Mouse (Mus musculus): Measurements from ENCODE around the gene Mafb. TPM values are rescaled to one million over a fixed set of nuclear protein-coding genes. Genes with fewer than 3 reads are reported as not detected.
A peak's percentile ranks its signal among the peaks of the same experiment; 100 is the strongest.

Gene Mafb
- polyA plus RNA-seq, 1 experiment from 2014 or later, result 7.1 TPM

- ATAC-seq (ENCODE audit: insufficient number of reproducible peaks, insufficient read depth, low FRiP score, low read depth), result no peak
- no peak overlapping the region for H3K9ac ChIP-seq (ENCODE audit: low read length)
- WGBS, result 35% methylated on average over 2 of the region's 2 CpGs
- no peaks in the 10 kb centered on the region for H3K9me3 ChIP-seq (ENCODE audit: control insufficient read depth, low read length)
- H3K4me3 ChIP-seq (ENCODE audit: control insufficient read depth in 1 of 2, insufficient read depth in 1 of 2, low read depth in 1 of 2, low read length in 2 of 2), result no peak overlapping the region
- no peak overlapping the region for H3K4me2 ChIP-seq (ENCODE audit: low read length)
- H3K4me1 ChIP-seq (ENCODE audit: control insufficient read depth in 2 of 2, insufficient read depth in 2 of 2, low read length in 2 of 2), result peaks cover 14 to 15% of the 10 kb centered on the region in 2 experiments
- no peak overlapping the region for H3K27ac ChIP-seq (replicated peaks in 1 of 2; ENCODE audit: control insufficient read depth in 1 of 2, insufficient read depth in 1 of 2, low read depth in 2 of 2, low read length in 2 of 2)
- H3K27me3 ChIP-seq (ENCODE audit: control insufficient read depth, insufficient read depth, low read length), result no peaks in the 10 kb centered on the region
- no peaks in the 10 kb centered on the region for H3K36me3 ChIP-seq (ENCODE audit: control insufficient read depth, insufficient read depth, low read length)
These were observed 30.8 kb downstream of the Mafb start for GRCm38 (mm10) chr2:160336053-160336452.

GRCm38 (mm10) chr2:160335043-160335442 is 31.8 kb downstream of the Mafb start:
- no peak overlapping the region for H3K9ac ChIP-seq (ENCODE audit: low read length)
- ATAC-seq (ENCODE audit: insufficient number of reproducible peaks, insufficient read depth, low FRiP score, low read depth), result no peak
- 58% methylated on average over 1 of the region's 1 CpGs for WGBS

GRCm38 (mm10) chr2:160334111-160334661 is 32.7 kb downstream of the Mafb start, which contains the start of gene Gm826:
TSS of gene Gm826 (minus strand) at chr2:160334162.
- peak; percentile 48; the same call in 1 of the 2 replicates for ATAC-seq (ENCODE audit: insufficient number of reproducible peaks, insufficient read depth, low FRiP score, low read depth)
- Histone ChIP-seq H3K9me3 (ENCODE audit: control insufficient read depth, low read length) (no peaks in the 10 kb centered on the region), H3K36me3 (ENCODE audit: control insufficient read depth, insufficient read depth, low read length) (no peaks in the 10 kb centered on the region), H3K27ac (replicated peaks in 1 of 2; ENCODE audit: control insufficient read depth in 1 of 2, insufficient read depth in 1 of 2, low read depth in 2 of 2, low read length in 2 of 2) (0 out of 4 replicates have a peak within 1 kb of the TSS, but pooled peaks of 1 of the 2 experiments have one; percentile 14), H3K4me3 (ENCODE audit: control insufficient read depth in 1 of 2, insufficient read depth in 1 of 2, low read depth in 1 of 2, low read length in 2 of 2) (no peak within 1 kb of the TSS), H3K27me3 (ENCODE audit: control insufficient read depth, insufficient read depth, low read length) (no peaks in the 10 kb centered on the region), H3K9ac (ENCODE audit: low read length) (no peak within 1 kb of the TSS), H3K4me2 (ENCODE audit: low read length) (no peak within 1 kb of the TSS), H3K4me1 (ENCODE audit: control insufficient read depth in 2 of 2, insufficient read depth in 2 of 2, low read length in 2 of 2) (peaks cover 15 to 18% of the 10 kb centered on the region in 2 experiments)
- WGBS, result 13% methylated on average over 4 of the region's 4 CpGs

More at GRCm38 (mm10) chr2:160335043-160335442, 31.8 kb downstream of the Mafb start:
- Histone ChIP-seq H3K27ac (replicated peaks in 1 of 2; ENCODE audit: control insufficient read depth in 1 of 2, insufficient read depth in 1 of 2, low read depth in 2 of 2, low read length in 2 of 2) (no peak overlapping the region), H3K27me3 (ENCODE audit: control insufficient read depth, insufficient read depth, low read length) (no peaks in the 10 kb centered on the region), H3K4me1 (ENCODE audit: control insufficient read depth in 2 of 2, insufficient read depth in 2 of 2, low read length in 2 of 2) (peaks cover 14 to 15% of the 10 kb centered on the region in 2 experiments), H3K9me3 (ENCODE audit: control insufficient read depth, low read length) (no peaks in the 10 kb centered on the region), H3K4me2 (ENCODE audit: low read length) (no peak overlapping the region), H3K36me3 (ENCODE audit: control insufficient read depth, insufficient read depth, low read length) (no peaks in the 10 kb centered on the region), H3K4me3 (ENCODE audit: control insufficient read depth in 1 of 2, insufficient read depth in 1 of 2, low read depth in 1 of 2, low read length in 2 of 2) (no peak overlapping the region)

GRCm38 (mm10) chr2:160332516-160333325 is 34.1 kb downstream of the Mafb start:
- no peak overlapping the region for H3K27ac ChIP-seq (replicated peaks in 1 of 2; ENCODE audit: control insufficient read depth in 1 of 2, insufficient read depth in 1 of 2, low read depth in 2 of 2, low read length in 2 of 2)
- WGBS, result 86% methylated on average over 12 of the region's 12 CpGs
- H3K27me3 ChIP-seq (ENCODE audit: control insufficient read depth, insufficient read depth, low read length), result no peaks in the 10 kb centered on the region
- peaks cover 25 to 31% of the 10 kb centered on the region in 2 experiments for H3K4me1 ChIP-seq (ENCODE audit: control insufficient read depth in 2 of 2, insufficient read depth in 2 of 2, low read length in 2 of 2)
- no peaks in the 10 kb centered on the region for H3K9me3 ChIP-seq (ENCODE audit: control insufficient read depth, low read length)
- no peaks in the 10 kb centered on the region for H3K36me3 ChIP-seq (ENCODE audit: control insufficient read depth, insufficient read depth, low read length)
- no peak overlapping the region for H3K4me3 ChIP-seq (ENCODE audit: control insufficient read depth in 1 of 2, insufficient read depth in 1 of 2, low read depth in 1 of 2, low read length in 2 of 2)
- H3K9ac ChIP-seq (ENCODE audit: low read length), result no peak overlapping the region
- H3K4me2 ChIP-seq (ENCODE audit: low read length), result no peak overlapping the region
- no peak for ATAC-seq (ENCODE audit: insufficient number of reproducible peaks, insufficient read depth, low FRiP score, low read depth)

GRCm38 (mm10) chr2:160328886-160329285 is 38.0 kb downstream of the Mafb start:
- Histone ChIP-seq H3K4me3 (ENCODE audit: control insufficient read depth in 1 of 2, insufficient read depth in 1 of 2, low read depth in 1 of 2, low read length in 2 of 2) (no peak overlapping the region), H3K36me3 (ENCODE audit: control insufficient read depth, insufficient read depth, low read length) (no peaks in the 10 kb centered on the region), H3K9me3 (ENCODE audit: control insufficient read depth, low read length) (no peaks in the 10 kb centered on the region), H3K4me2 (ENCODE audit: low read length) (no peak overlapping the region), H3K27ac (replicated peaks in 1 of 2; ENCODE audit: control insufficient read depth in 1 of 2, insufficient read depth in 1 of 2, low read depth in 2 of 2, low read length in 2 of 2) (no peak overlapping the region), H3K4me1 (ENCODE audit: control insufficient read depth in 2 of 2, insufficient read depth in 2 of 2, low read length in 2 of 2) (peaks cover 23 to 29% of the 10 kb centered on the region in 2 experiments), H3K9ac (ENCODE audit: low read length) (no peak overlapping the region), H3K27me3 (ENCODE audit: control insufficient read depth, insufficient read depth, low read length) (no peaks in the 10 kb centered on the region)
- 44% methylated on average over 9 of the region's 9 CpGs for WGBS
- ATAC-seq (ENCODE audit: insufficient number of reproducible peaks, insufficient read depth, low FRiP score, low read depth), result no peak

- H3K4me1 ChIP-seq (ENCODE audit: control insufficient read depth in 2 of 2, insufficient read depth in 2 of 2, low read length in 2 of 2), result peaks cover 22 to 28% of the 10 kb centered on the region in 2 experiments
- ATAC-seq (ENCODE audit: insufficient number of reproducible peaks, insufficient read depth, low FRiP score, low read depth), result no peak
- H3K9me3 ChIP-seq (ENCODE audit: control insufficient read depth, low read length), result no peaks in the 10 kb centered on the region
- peak overlapping the region in 1 of 2 experiments; percentile 23; a peak in 1 of 4 replicates for H3K4me3 ChIP-seq (ENCODE audit: control insufficient read depth in 1 of 2, insufficient read depth in 1 of 2, low read depth in 1 of 2, low read length in 2 of 2)
- H3K27me3 ChIP-seq (ENCODE audit: control insufficient read depth, insufficient read depth, low read length), result no peaks in the 10 kb centered on the region
- peak overlapping the region in 1 of 2 experiments; percentile 85; a peak in 2 of 4 replicates for H3K27ac ChIP-seq (replicated peaks in 1 of 2; ENCODE audit: control insufficient read depth in 1 of 2, insufficient read depth in 1 of 2, low read depth in 2 of 2, low read length in 2 of 2)
- no peaks in the 10 kb centered on the region for H3K36me3 ChIP-seq (ENCODE audit: control insufficient read depth, insufficient read depth, low read length)
- 55% methylated on average over 4 of the region's 4 CpGs for WGBS
- peak overlapping the region; percentile 32; the same call in 1 of the 2 replicates for H3K9ac ChIP-seq (ENCODE audit: low read length)
- H3K4me2 ChIP-seq (ENCODE audit: low read length), result peak overlapping the region; percentile 44
These were observed 39.1 kb downstream of the Mafb start for GRCm38 (mm10) chr2:160327716-160328115.

- peak; percentile 71 for ATAC-seq (ENCODE audit: insufficient number of reproducible peaks, insufficient read depth, low FRiP score, low read depth)
- 1% methylated on average over 4 of the region's 4 CpGs for WGBS
- no peaks in the 10 kb centered on the region for H3K9me3 ChIP-seq (ENCODE audit: control insufficient read depth, low read length)
These were observed 39.7 kb downstream of the Mafb start for GRCm38 (mm10) chr2:160327167-160327566.

More at GRCm38 (mm10) chr2:160327167-160327566, 39.7 kb downstream of the Mafb start:
- Histone ChIP-seq H3K4me1 (ENCODE audit: control insufficient read depth in 2 of 2, insufficient read depth in 2 of 2, low read length in 2 of 2) (peaks cover 25 to 31% of the 10 kb centered on the region in 2 experiments), H3K36me3 (ENCODE audit: control insufficient read depth, insufficient read depth, low read length) (no peaks in the 10 kb centered on the region), H3K27ac (replicated peaks in 1 of 2; ENCODE audit: control insufficient read depth in 1 of 2, insufficient read depth in 1 of 2, low read depth in 2 of 2, low read length in 2 of 2) (peak overlapping the region; percentile 79 to 85), H3K27me3 (ENCODE audit: control insufficient read depth, insufficient read depth, low read length) (no peaks in the 10 kb centered on the region), H3K4me3 (ENCODE audit: control insufficient read depth in 1 of 2, insufficient read depth in 1 of 2, low read depth in 1 of 2, low read length in 2 of 2) (peak overlapping the region; percentile 23 to 26), H3K9ac (ENCODE audit: low read length) (peak overlapping the region; percentile 32; the same call in 1 of the 2 replicates), H3K4me2 (ENCODE audit: low read length) (peak overlapping the region; percentile 44)
